Mouse (Mus musculus): ENCODE results near the gene U2af2. TPM values are rescaled to one million over a fixed set of nuclear protein-coding genes. Genes with fewer than 3 reads are reported as not detected.

U2af2 gene
- polyA plus RNA-seq, 1 experiment from 2014 or later: 118 TPM

- H3K4me3 ChIP-seq (replicated peaks): no peak overlapping the region
- 82% methylated on average over 5 of the region's 5 CpGs for WGBS
- H3K4me1 ChIP-seq: no peaks in the 10 kb centered on the region
- H3K9ac ChIP-seq: no peak overlapping the region
- peaks cover 38% of the 10 kb centered on the region for H3K36me3 ChIP-seq
- H3K4me2 ChIP-seq: no peak overlapping the region
- no peaks in the 10 kb centered on the region for H3K27me3 ChIP-seq (replicated peaks)
- no peaks in the 10 kb centered on the region for H3K9me3 ChIP-seq
- no peak overlapping the region for H3K27ac ChIP-seq
- ATAC-seq (ENCODE audit: insufficient read depth, low FRiP score, low read depth): no peak
Measured at GRCm38 (mm10) chr7:5098769-5099168, 36.8 kb downstream of the U2af2 start.

DNA sequence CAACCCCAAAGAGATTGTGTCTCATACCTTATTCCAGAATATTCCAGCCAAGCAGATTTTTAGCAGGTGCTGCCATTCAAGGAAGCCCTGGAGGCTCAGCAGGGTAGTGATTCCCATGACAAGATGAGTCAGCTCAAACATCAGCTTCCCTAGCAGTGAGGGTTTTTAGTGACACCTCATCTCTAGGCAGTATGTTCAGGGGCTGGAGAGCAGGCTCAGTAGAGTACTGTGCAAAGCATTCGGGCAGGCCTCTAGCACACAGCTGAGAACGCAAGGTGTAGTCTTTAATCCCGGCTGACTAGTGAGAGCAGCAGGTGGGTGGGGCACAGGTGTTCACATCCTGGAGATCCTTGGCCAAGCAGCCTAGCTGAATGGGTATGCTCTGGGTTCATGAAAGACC, 37.9 kb downstream of the U2af2 start:
- Histone ChIP-seq H3K9me3 (no peaks in the 10 kb centered on the region), H3K36me3 (peaks cover 35% of the 10 kb centered on the region), H3K27ac (no peak overlapping the region), H3K9ac (no peak overlapping the region), H3K27me3 (replicated peaks) (no peaks in the 10 kb centered on the region), H3K4me1 (no peaks in the 10 kb centered on the region), H3K4me2 (no peak overlapping the region), H3K4me3 (replicated peaks) (no peak overlapping the region)
- ATAC-seq (ENCODE audit: insufficient read depth, low FRiP score, low read depth): no peak
- 80% methylated on average over 3 of the region's 3 CpGs for WGBS

GRCm38 (mm10) chr7:5101066-5101663, 39.2 kb downstream of the U2af2 start:
- 81% methylated on average over 10 of the region's 10 CpGs for WGBS
- ATAC-seq (ENCODE audit: insufficient read depth, low FRiP score, low read depth): no peak
- Histone ChIP-seq H3K9ac (no peak overlapping the region), H3K4me3 (replicated peaks) (no peak overlapping the region), H3K36me3 (peaks cover 22% of the 10 kb centered on the region), H3K27me3 (replicated peaks) (no peaks in the 10 kb centered on the region), H3K4me1 (no peaks in the 10 kb centered on the region), H3K27ac (no peak overlapping the region), H3K4me2 (no peak overlapping the region), H3K9me3 (no peaks in the 10 kb centered on the region)

DNA sequence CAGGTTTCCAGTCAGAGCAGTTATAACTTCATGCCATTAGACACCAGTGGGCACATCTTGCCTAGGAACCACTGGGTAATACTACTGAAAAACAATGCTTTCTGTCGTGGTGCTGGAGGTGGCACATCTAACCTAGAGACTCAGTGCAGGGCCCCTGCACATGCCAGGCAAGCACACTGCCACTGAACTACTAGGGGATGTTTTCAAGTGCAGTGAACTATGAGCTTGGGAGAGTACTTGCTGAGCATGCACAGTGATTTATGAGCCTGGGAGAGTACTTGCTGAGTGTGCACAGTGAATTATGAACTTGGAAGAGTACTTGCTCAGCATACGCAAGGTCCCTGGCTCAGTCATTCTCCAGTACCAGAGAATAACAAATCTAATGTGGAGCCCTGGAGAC, 40.6 kb downstream of the U2af2 start:
- Histone ChIP-seq H3K9me3 (no peaks in the 10 kb centered on the region), H3K36me3 (peaks cover 12% of the 10 kb centered on the region), H3K27ac (no peak overlapping the region), H3K4me2 (no peak overlapping the region), H3K27me3 (replicated peaks) (no peaks in the 10 kb centered on the region), H3K4me3 (replicated peaks) (no peak overlapping the region), H3K4me1 (no peaks in the 10 kb centered on the region), H3K9ac (no peak overlapping the region)
- ATAC-seq (ENCODE audit: insufficient read depth, low FRiP score, low read depth): no peak
- 83% methylated on average over 2 of the region's 2 CpGs for WGBS

DNA sequence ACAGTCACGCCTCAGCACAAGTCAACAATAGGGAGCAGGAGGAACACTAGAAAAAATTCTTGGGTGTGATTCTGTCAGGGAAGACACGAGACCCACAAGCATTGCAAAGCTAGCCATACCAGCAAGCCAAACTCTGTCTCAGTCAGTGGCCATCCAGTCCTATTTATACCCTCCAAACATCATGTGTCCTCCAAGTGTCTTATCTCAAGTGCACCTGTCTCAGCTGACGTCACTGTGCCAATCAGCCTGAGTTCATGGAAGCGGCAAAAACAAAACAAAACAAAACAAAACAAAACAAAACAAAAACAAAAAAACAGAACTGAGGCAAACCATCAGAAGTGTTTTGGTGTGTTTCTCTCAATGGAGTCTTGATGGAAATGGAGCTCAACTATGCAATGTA, 46.3 kb downstream of the U2af2 start:
- WGBS: 74% methylated on average over 4 of the region's 4 CpGs

GRCm38 (mm10) chr7:5109301-5109700, 47.4 kb downstream of the U2af2 start:
- ATAC-seq (ENCODE audit: insufficient read depth, low FRiP score, low read depth): no peak
- WGBS: 79% methylated on average over 8 of the region's 8 CpGs
- no peak overlapping the region for H3K4me3 ChIP-seq (replicated peaks)
- H3K4me1 ChIP-seq: no peaks in the 10 kb centered on the region
- H3K9ac ChIP-seq: no peak overlapping the region
- no peak overlapping the region for H3K27ac ChIP-seq
- H3K9me3 ChIP-seq: no peaks in the 10 kb centered on the region
- H3K36me3 ChIP-seq: no peaks in the 10 kb centered on the region
- no peak overlapping the region for H3K4me2 ChIP-seq
- H3K27me3 ChIP-seq (replicated peaks): no peaks in the 10 kb centered on the region

More for the DNA sequence above, 46.3 kb downstream of the U2af2 start:
- H3K4me2 ChIP-seq: no peak overlapping the region
- H3K9me3 ChIP-seq: no peaks in the 10 kb centered on the region
- no peaks in the 10 kb centered on the region for H3K4me1 ChIP-seq
- H3K27ac ChIP-seq: no peak overlapping the region
- no peak for ATAC-seq (ENCODE audit: insufficient read depth, low FRiP score, low read depth)
- H3K9ac ChIP-seq: no peak overlapping the region
- H3K36me3 ChIP-seq: no peaks in the 10 kb centered on the region
- H3K4me3 ChIP-seq (replicated peaks): no peak overlapping the region
- no peaks in the 10 kb centered on the region for H3K27me3 ChIP-seq (replicated peaks)

DNA sequence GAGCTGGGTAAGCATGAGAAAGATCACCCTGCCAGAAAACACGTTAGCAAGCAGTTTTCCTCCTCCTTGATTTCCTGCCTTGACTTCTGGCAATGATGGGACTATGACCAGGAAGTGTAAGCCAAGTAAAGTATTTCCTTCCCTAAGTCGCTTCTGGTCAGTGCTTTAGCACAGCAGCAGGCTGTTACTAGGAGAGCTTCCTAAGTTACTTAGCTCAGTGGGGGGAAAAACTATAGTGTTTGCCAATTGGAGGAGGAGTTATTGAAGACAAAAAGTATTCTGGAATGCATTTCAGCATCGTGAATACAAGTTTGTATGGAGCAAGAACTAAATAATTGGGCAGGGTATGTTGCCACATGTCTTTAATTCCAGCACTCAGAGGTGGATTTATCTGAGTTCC, 50.8 kb downstream of the U2af2 start:
- Histone ChIP-seq H3K4me2 (no peak overlapping the region), H3K9me3 (no peaks in the 10 kb centered on the region), H3K4me1 (no peaks in the 10 kb centered on the region), H3K4me3 (replicated peaks) (no peak overlapping the region), H3K27me3 (replicated peaks) (no peaks in the 10 kb centered on the region), H3K27ac (no peak overlapping the region), H3K9ac (no peak overlapping the region), H3K36me3 (no peaks in the 10 kb centered on the region)
- ATAC-seq (ENCODE audit: insufficient read depth, low FRiP score, low read depth): no peak
- 26% methylated on average over 3 of the region's 3 CpGs for WGBS

DNA sequence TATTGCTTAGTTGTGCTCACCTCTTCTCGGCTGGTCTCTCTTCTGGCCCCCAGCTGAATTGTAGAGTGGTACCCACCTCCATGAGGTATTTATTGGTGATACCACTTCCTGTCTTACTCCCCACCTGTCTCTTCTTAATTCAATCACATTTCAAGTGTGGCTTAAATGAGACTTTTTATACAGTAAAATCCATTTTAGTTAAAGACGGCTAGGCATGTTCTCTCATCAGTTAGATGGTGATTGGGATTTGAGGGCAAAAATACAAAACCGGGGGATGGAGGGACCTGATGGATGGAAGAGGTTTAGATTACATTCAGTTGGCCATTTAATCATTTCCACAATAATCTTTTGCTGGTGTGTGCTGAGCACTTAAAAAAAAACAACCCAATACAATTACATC, 54.9 kb downstream of the U2af2 start, which contains the start of gene Rfpl4:
TSS of gene Rfpl4 (minus strand) at position 101 of the 400 bp plus-strand sequence.
- H3K36me3 ChIP-seq: no peaks in the 10 kb centered on the region
- no peak within 1 kb of the TSS for H3K27ac ChIP-seq
- H3K27me3 ChIP-seq (replicated peaks): no peaks in the 10 kb centered on the region
- H3K9ac ChIP-seq: no peak within 1 kb of the TSS
- H3K9me3 ChIP-seq: no peaks in the 10 kb centered on the region
- H3K4me3 ChIP-seq (replicated peaks): no peak within 1 kb of the TSS
- 87% methylated on average over 3 of the region's 3 CpGs for WGBS
- no peak for ATAC-seq (ENCODE audit: insufficient read depth, low FRiP score, low read depth)
- H3K4me2 ChIP-seq: no peak within 1 kb of the TSS
- H3K4me1 ChIP-seq: no peaks in the 10 kb centered on the region

DNA sequence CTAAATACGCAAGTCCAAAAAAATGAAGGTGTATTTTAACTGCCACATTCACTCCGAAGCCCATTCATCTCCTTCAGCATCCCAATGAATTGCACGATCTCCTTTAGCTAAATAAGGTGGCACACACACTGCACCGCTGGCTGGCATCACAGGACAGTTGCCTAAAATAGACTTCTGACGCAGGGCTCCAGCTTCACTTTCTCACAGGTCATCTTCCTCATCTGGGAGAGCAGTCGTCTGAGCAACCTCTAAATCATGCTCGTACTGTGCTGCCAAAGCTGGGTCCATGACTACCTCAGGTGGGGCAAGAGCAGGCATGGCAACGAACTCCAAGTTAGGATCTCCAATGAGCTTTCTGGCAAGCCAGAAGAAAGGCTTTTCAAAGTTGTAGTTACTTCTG, 63.1 kb downstream of the U2af2 start:
- no peaks in the 10 kb centered on the region for H3K27me3 ChIP-seq (replicated peaks)
- no peak for ATAC-seq (ENCODE audit: insufficient read depth, low FRiP score, low read depth)
- no peaks in the 10 kb centered on the region for H3K4me1 ChIP-seq
- H3K9ac ChIP-seq: no peak overlapping the region
- no peaks in the 10 kb centered on the region for H3K36me3 ChIP-seq
- no peaks in the 10 kb centered on the region for H3K9me3 ChIP-seq
- H3K4me2 ChIP-seq: peak overlapping the region; percentile 61; the same call in 1 of the 2 replicates
- no peak overlapping the region for H3K27ac ChIP-seq
- no peak overlapping the region for H3K4me3 ChIP-seq (replicated peaks)
- 83% methylated on average over 8 of the region's 8 CpGs for WGBS

DNA sequence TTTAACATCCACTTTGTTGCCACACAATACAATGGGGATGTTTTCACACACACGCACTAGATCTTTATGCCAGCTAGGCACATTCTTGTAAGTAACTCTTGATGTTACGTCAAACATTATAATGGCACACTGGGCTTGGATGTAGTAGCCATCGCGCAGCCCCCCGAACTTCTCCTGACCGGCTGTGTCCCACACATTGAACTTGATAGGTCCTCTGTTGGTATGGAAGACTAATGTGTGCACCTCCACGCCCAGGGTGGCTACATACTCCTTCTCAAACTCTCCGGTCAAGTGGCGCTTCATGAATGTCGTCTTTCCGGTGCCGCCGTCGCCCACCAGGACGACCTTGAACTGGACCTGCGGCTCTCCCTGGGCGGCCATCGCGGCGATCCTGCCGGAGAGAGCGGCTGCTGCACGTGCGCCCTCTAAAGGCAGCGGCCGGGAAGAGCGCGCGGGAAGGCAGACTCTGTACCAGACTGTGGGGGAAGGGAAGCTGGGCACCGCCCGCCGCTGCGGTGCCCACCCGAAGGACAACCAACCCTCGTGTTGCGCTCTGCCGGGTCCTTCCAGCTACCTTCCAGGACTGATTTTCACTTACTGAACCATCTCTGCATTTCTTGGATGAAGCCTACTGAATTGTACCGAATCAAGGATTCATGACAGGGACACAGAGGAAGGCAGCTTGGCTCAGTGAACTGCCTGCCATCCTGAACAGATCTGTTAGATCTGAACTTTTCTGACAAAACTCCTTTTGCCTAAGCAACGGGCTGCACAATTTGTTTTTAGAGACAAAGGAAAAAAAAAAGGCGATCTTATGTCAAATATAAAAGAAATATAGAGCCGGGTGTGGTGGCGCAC, 63.8 kb downstream of the U2af2 start, which contains the start of gene Rasl2-9:
TSS of gene Rasl2-9 (minus strand) at position 402 of the 858 bp plus-strand sequence.
- Histone ChIP-seq H3K27ac (no peak within 1 kb of the TSS), H3K27me3 (replicated peaks) (no peaks in the 10 kb centered on the region), H3K4me3 (replicated peaks) (peak within 1 kb of the TSS; percentile 34), H3K9ac (no peak within 1 kb of the TSS), H3K4me2 (peak within 1 kb of the TSS; percentile 61), H3K9me3 (no peaks in the 10 kb centered on the region), H3K4me1 (no peaks in the 10 kb centered on the region), H3K36me3 (no peaks in the 10 kb centered on the region)
- peak; percentile 76 for ATAC-seq (ENCODE audit: insufficient read depth, low FRiP score, low read depth)
- WGBS: 19% methylated on average over 42 of the region's 42 CpGs

Data from stomach, embryonic 15.5 days (tissue).